Mouse (Mus musculus) stomach, postnatal 0 days (tissue): Measurements from ENCODE around the gene Tmem253. TPM values are rescaled to one million over a fixed set of nuclear protein-coding genes. Genes with fewer than 3 reads are reported as not detected.
A peak's percentile ranks its signal among the peaks of the same experiment; 100 is the strongest.

Source experiments
- ATAC-seq: fragments of 200-750 bp; cut with Nextera tagmentation; 2 replicates; pipeline ENCODE4 v1.8.0; 2017; ENCODE audit not compliant: low FRiP score, low TSS enrichment
- DNase-seq: peaks from one replicate; pipeline ENCODE4 v3.0.0-alpha.2; 2016; ENCODE audit warnings: low spot score
- H3K27ac ChIP-seq: fragments of 300-500 bp; sonication (generic); replicated peaks from 2 replicates; pipeline ENCODE4 v1.5.1; 2014; ENCODE audit warnings: mild to moderate bottlenecking, control low read depth
- H3K27me3 ChIP-seq: fragments of 300-500 bp; sonication (generic); 2 replicates; pipeline ENCODE4 v1.6.1; 2014; ENCODE audit warnings: low read length; ENCODE audit not compliant: control insufficient read depth, insufficient read depth
- H3K36me3 ChIP-seq: fragments of 300-500 bp; sonication (generic); 2 replicates; pipeline ENCODE4 v1.6.1; 2014; ENCODE audit warnings: low read length, mixed read lengths; ENCODE audit not compliant: control insufficient read depth, insufficient read depth
- H3K4me1 ChIP-seq: fragments of 300-500 bp; sonication (generic); replicated peaks from 2 replicates; pipeline ENCODE4 v1.6.1; 2014; ENCODE audit warnings: antibody characterized with exemption; ENCODE audit not compliant: control insufficient read depth, insufficient read depth
- H3K4me2 ChIP-seq: fragments of 300-500 bp; sonication (generic); replicated peaks from 2 replicates; pipeline ENCODE4 v1.6.1; 2014; ENCODE audit warnings: low read depth, mild to moderate bottlenecking, control low read depth, moderate library complexity
- H3K4me3 ChIP-seq: fragments of 300-500 bp; sonication (generic); 2 replicates; pipeline ENCODE4 v1.5.1; 2014; ENCODE audit warnings: low read depth, low read length, control low read depth
- H3K9ac ChIP-seq: fragments of 300-500 bp; sonication (generic); 2 replicates; pipeline ENCODE4 v1.6.1; 2014; ENCODE audit warnings: mild to moderate bottlenecking, low read length, control low read depth, mixed read lengths
- H3K9me3 ChIP-seq: fragments of 300-500 bp; sonication (generic); 2 replicates; pipeline ENCODE4 v1.6.1; 2016; ENCODE audit warnings: low read length; ENCODE audit not compliant: control insufficient read depth
- CTCF ChIP-seq: IDR thresholded peaks from 2 replicates; pipeline ENCODE4 v1.5.1; 2016; ENCODE audit warnings: antibody characterized with exemption, low read depth, mild to moderate bottlenecking, moderate library complexity
- EP300 ChIP-seq: optimal IDR thresholded peaks from 2 replicates; pipeline ENCODE3; 2016; ENCODE audit warnings: antibody characterized with exemption
- WGBS: fragments of 180-500 bp; shearing (Covaris S2); extraction: QIAGEN DNeasy Blood & Tissue Kit; methylation state at CpG from one replicate; pipeline ENCODE4 v1.1.7; 2014; 5-methylcytosine and 5-hydroxymethylcytosine counted together
- polyA plus RNA-seq: library from polyadenylated mRNA; unstranded; fragments of >200 nt; fragmentation: Nextera tagmentation; extraction: Ambion mirVana; gene quantifications from 2 replicates; pipeline ENCODE4 v1.2.1, GENCODE M21; 2015

Gene Tmem253
- polyA plus RNA-seq, 1 experiment from 2014 or later, result 4.9 TPM

DNA sequence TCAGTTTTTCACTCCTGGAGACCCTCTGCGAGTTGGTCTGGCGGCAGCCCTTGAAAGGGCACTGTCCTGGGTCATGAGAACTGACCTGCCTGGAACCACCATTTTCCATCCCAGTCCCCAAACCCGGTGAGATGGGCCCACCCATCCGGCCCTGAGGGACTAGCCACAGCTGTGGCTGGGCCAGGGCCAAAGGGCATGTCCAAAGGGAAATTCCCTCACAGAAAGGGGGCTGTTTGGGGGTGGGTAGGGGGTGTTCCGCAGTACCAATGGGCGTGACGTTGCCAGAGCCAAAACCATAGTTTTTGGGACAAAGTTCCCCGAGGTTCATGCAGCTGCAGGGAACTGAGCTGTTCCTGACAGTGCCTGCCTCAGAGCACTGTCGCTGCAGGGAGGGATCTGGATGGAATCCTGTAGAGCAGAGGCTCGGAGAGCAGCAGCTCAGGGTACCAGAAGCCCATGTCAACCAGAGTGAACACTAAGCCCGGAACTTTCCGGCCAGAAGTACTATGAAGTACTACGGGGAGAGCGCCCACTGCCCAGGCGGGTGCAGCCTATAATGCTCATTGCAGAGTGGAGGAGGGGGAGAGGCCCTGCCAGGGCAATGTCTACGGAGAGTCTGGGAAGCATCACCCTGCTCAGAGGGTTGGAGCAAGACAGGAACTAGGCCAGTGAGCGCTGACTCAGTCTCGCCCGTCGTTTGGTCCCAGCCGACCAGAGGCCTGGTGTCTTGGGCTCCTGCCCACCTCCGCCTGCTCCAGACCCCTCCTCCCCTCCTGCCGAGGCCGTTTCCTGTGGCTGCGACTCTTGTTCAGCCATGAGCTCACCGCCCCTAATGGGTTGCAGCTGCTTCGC lies 29.9 kb upstream of the Tmem253 start:
- peak overlapping the region; percentile 95 for H3K27ac ChIP-seq
- DNase-seq (peak; percentile 75), ATAC-seq (peak; percentile 71)
- H3K4me2 ChIP-seq, result peak overlapping the region; percentile 92
- H3K4me1 ChIP-seq, result peaks cover 2% of the 10 kb centered on the region; the same call in 1 of the 2 replicates
- no peaks in the 10 kb centered on the region for H3K27me3 ChIP-seq
- WGBS, result 3% methylated on average over 27 of the region's 27 CpGs
- peak overlapping the region; percentile 73 for H3K4me3 ChIP-seq
- H3K9me3 ChIP-seq, result no peaks in the 10 kb centered on the region
- no peak for TF ChIP-seq CTCF
- TF ChIP-seq EP300, result no peak
- H3K9ac ChIP-seq, result peak overlapping the region; percentile 82
- H3K36me3 ChIP-seq, result no peaks in the 10 kb centered on the region

GRCm38 (mm10) chr14:51986153-51986505 lies 29.3 kb upstream of the Tmem253 start:
- peaks cover 2% of the 10 kb centered on the region; the same call in 1 of the 2 replicates for H3K4me1 ChIP-seq
- H3K9ac ChIP-seq, result peak overlapping the region; percentile 82
- no peak for DNase-seq
- no peaks in the 10 kb centered on the region for H3K27me3 ChIP-seq
- peak overlapping the region; percentile 73 for H3K4me3 ChIP-seq
- H3K36me3 ChIP-seq, result peaks cover 5% of the 10 kb centered on the region; the same call in 1 of the 2 replicates
- peak overlapping the region; percentile 92 for H3K4me2 ChIP-seq
- WGBS, result 20% methylated on average over 7 of the region's 7 CpGs
- ATAC-seq, result no peak
- peak overlapping the region; percentile 95 for H3K27ac ChIP-seq
- H3K9me3 ChIP-seq, result no peaks in the 10 kb centered on the region
- TF ChIP-seq CTCF (no peak), EP300 (no peak)

DNA sequence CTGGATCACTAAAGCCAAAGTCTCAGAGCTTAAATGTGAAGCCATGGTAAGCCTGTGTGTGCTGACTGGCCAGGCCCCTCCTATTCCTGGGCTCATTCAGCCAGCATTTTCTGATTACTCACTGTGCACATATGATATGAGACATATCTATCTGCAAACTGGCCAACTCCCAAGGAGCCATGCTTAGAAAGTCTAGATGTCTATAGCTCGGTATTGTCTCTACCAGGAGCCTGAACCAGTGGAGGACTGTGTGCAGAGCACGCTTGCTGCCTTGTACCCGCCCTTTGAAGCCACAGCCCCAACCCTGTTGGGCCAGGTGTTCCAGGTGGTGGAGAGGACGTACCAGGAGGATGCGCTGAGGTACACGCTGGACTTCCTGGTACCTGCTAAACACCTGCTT lies 28.3 kb upstream of the Tmem253 start:
- no peak overlapping the region for H3K4me2 ChIP-seq
- DNase-seq (peak; percentile 77), ATAC-seq (peak; percentile 88)
- no peak for TF ChIP-seq CTCF
- TF ChIP-seq EP300, result no peak
- 64% methylated on average over 6 of the region's 6 CpGs for WGBS
- H3K4me1 ChIP-seq, result peaks cover 2% of the 10 kb centered on the region; the same call in 1 of the 2 replicates
- H3K36me3 ChIP-seq, result peaks cover 8% of the 10 kb centered on the region; the same call in 1 of the 2 replicates
- H3K9me3 ChIP-seq, result no peaks in the 10 kb centered on the region
- H3K27ac ChIP-seq, result 0 out of 2 replicates have a peak overlapping the region, but pooled peaks have one; percentile 18
- H3K9ac ChIP-seq, result no peak overlapping the region
- H3K4me3 ChIP-seq, result no peak overlapping the region
- H3K27me3 ChIP-seq, result no peaks in the 10 kb centered on the region

DNA sequence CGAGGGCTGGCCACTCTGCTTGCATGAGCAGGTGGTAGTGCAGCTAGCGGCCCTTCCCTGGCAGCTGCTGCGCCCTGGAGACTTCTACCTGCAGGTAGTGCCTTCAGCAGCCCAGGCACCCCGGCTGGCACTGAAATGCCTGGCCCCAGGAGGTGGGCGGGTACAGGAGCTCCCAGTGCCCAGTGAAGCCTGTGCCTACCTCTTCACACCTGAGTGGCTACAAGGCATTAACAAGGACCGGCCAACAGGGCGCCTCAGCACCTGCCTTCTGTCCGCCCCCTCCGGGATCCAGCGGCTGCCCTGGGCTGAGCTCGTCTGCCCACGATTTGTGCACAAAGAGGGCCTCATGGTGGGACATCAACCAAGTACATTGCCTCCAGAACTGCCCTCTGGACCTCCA lies 26.7 kb upstream of the Tmem253 start:
- H3K4me2 ChIP-seq, result no peak overlapping the region
- no peak overlapping the region for H3K4me3 ChIP-seq
- TF ChIP-seq EP300, result no peak
- no peak for TF ChIP-seq CTCF
- no peak overlapping the region for H3K9ac ChIP-seq
- peaks cover 8% of the 10 kb centered on the region; the same call in 1 of the 2 replicates for H3K36me3 ChIP-seq
- H3K27ac ChIP-seq, result no peak overlapping the region
- ATAC-seq, result no peak
- peak; percentile 16 for DNase-seq
- H3K4me1 ChIP-seq, result peaks cover 2% of the 10 kb centered on the region; the same call in 1 of the 2 replicates
- WGBS, result 78% methylated on average over 12 of the region's 12 CpGs
- no peaks in the 10 kb centered on the region for H3K27me3 ChIP-seq
- no peaks in the 10 kb centered on the region for H3K9me3 ChIP-seq

GRCm38 (mm10) chr14:51989461-51989970 lies 25.9 kb upstream of the Tmem253 start:
- DNase-seq (peak; percentile 9), ATAC-seq (no peak)
- peaks cover 11% of the 10 kb centered on the region; the same call in 1 of the 2 replicates for H3K36me3 ChIP-seq
- H3K27ac ChIP-seq, result no peak overlapping the region
- 71% methylated on average over 12 of the region's 12 CpGs for WGBS
- H3K9me3 ChIP-seq, result no peaks in the 10 kb centered on the region
- no peak overlapping the region for H3K9ac ChIP-seq
- H3K4me2 ChIP-seq, result no peak overlapping the region
- no peaks in the 10 kb centered on the region for H3K27me3 ChIP-seq
- no peak overlapping the region for H3K4me3 ChIP-seq
- TF ChIP-seq EP300 (no peak), CTCF (no peak)
- peaks cover 2% of the 10 kb centered on the region; the same call in 1 of the 2 replicates for H3K4me1 ChIP-seq

- no peak overlapping the region for H3K27ac ChIP-seq
- H3K9ac ChIP-seq, result no peak overlapping the region
- no peak overlapping the region for H3K4me2 ChIP-seq
- ATAC-seq (no peak), DNase-seq (no peak)
- 81% methylated on average over 4 of the region's 4 CpGs for WGBS
- no peak for TF ChIP-seq CTCF
- no peak for TF ChIP-seq EP300
- no peaks in the 10 kb centered on the region for H3K9me3 ChIP-seq
- H3K36me3 ChIP-seq, result peaks cover 32% of the 10 kb centered on the region
- no peaks in the 10 kb centered on the region for H3K27me3 ChIP-seq
- no peaks in the 10 kb centered on the region for H3K4me1 ChIP-seq
- H3K4me3 ChIP-seq, result no peak overlapping the region
Observed at GRCm38 (mm10) chr14:51994453-51994852, 21.0 kb upstream of the Tmem253 start.
